Mouse (Mus musculus) megakaryocyte, adult 5-6 weeks (primary cell): Measurements from ENCODE around the gene Ints3. TPM values are rescaled to one million over a fixed set of nuclear protein-coding genes. Genes with fewer than 3 reads are reported as not detected.

Experiments used
- ATAC-seq: 2 replicates; pipeline ENCODE4 v1.8.0; 2016; ENCODE audit warnings: mild to moderate bottlenecking, inconsistent platforms; ENCODE audit not compliant: poor library complexity, severe bottlenecking
- total RNA-seq, 2 experiments: library from RNA; stranded (forward) in 1 of 2; stranded (reverse) in 1 of 2; fragments of 153-499, 151-499 nt in 1 of 2; fragments of 221-1000, 200-1000 nt in 1 of 2; gene quantifications; 2 replicates each; pipeline versions ENCODE4 v1.2.3 to v1.2.4; 2015 to 2017

The Ints3 gene
- total RNA-seq (2015) (13.7 and 14.7 TPM in 2 replicates), total RNA-seq (2017) (14.9 and 20.5 TPM in 2 replicates)

- peak; percentile 97 for ATAC-seq
Observed at GRCm38 (mm10) chr3:90433381-90434020, at the start of gene Ints3. TSS of gene Ints3 (minus strand) at chr3:90433622.

DNA sequence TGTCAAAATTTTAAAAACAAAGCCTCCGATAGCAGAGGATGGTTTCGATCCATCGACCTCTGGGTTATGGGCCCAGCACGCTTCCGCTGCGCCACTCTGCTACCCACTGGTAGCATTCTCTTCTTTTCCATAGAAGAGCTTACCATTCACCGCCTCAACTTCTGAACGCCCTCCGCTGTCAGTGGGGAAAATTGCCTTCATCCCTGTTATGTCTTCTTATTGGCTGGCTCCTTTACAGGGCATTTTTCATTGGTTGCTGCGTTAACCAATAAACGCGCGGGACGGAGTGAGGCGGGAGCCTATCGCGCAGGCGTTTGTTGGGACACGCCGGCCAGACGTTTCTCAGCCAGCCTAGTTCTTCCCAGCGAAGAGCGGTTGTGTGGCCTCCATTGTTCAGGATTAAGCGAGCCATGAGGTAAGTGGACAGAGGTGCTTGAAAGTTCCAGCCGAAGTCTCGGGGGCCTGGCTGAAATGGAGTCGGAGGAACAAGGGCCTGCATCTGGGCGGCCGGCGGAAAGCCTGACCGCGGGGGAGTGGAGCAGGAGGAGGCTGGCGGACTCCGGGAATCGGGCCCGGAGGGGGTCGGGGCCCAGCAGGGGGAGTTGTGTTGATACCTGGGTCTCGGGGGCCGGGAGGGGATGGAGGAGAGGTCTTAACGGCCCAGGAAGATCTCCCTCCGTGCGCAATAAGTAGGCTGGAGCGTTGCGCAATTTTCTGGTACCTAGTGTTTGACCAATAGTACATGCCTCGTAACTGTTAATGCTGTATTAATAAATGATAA lies 42.6 kb upstream of the Ints3 start, which contains the start of gene Ilf2:
TSS of gene Ilf2 (plus strand) at position 296 of the 781 bp plus-strand sequence.
- ATAC-seq, result peak; percentile 98

DNA sequence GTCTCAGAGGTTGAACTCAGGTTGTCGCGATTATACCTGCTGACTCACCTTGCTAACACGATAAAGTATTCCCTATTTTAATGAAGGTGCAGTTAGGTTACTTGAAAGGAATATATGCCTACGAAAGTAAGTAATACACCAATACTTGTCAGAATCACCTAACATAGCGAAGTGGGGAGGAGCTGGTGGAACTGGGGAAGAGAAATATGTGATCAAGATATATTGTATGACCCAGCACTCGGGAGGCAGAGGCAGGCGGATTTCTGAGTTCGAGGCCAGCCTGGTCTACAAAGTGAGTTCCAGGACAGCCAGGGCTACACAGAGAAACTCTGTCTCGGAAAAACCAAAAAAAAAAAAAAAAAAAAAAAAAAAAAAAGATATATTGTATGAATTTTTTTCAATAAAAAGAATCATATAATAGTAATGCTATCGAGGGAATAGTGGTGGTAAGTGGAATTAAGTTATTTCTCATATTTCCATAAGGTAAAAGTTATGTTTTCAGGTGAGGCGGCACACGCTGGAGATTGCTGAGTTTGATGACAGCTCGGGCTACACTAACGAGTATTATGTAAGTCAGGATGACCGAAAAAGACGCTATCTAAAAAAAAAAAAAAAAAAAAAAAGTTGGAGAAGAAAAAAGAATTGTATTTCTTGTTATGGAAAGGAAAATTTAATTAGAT lies 41.9 kb upstream of the Ints3 start:
- 0 out of 2 replicates have a peak, but pooled peaks have one; percentile 14 for ATAC-seq

DNA sequence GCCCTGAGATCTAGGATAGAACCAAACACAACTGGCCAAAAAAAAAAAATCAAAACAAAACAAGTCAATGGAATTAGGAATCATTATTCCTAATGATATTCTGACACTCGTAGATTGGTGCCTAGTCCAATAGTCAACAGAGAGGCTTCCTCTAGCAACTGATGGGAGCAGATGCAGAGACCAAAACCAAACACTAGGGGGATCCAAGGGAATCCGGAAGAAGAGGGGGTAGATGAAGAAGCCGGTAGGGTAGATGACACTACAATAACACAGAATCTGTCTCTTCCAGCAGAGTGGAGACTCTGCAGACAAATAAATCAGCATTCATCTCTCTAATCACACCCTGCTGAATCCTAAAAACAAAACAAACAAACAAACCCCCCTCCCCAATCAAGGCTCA lies 38.8 kb upstream of the Ints3 start:
- peak; percentile 51 for ATAC-seq

DNA sequence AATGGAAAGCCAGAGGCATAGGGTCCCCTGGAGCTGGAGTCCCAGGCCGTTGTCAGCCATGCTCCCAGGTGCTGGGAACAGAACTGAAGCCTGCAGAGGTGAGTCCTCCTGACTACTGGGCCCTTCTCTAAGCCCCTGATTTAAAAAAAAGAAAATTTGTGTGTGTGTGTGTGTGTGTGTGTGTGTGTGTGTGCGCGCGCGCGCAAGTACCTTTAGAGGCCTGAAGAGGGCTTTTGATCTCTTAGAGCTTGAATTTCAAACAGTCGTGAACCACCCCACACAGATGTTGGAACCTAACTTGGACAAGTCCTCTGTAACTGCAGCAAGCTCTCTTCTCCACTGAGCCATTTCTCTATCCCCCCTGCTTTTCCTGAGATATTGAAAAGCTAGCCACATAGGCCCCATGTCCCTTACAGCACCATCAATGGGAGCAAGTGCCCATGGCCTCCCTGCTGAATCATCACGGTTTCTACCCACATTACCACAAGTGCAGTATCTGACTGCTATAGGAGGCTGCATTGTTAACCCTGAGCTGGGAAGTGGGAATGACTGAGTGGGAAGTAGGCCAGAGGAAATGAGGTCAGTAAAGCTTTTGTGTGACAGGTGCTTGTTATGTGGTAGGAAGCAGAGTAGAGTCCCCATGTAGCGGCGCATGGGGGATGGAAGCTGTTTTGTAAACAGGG lies 34.3 kb upstream of the Ints3 start:
- no peak for ATAC-seq

DNA sequence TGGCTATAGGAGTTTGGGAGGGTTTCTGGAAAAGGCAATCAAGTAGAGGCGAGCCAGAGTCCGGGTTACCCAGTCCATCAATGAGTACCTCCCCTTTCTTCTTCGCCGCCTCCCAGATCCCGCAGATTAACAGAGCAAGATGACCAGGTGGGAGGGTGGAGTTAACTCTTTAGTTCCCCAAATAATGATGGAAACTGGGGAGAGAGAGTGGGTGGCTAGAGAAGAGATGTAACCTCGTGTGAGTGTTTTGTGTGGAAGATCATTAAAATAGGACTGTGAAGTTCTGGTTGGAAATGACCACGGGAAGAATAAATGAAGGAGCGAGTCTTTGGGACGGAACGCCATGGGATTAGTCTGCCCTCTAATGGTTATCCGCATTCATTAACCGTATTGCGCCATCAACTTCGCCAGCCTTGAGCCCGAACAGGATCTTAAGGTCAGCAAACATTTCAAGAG lies 32.9 kb upstream of the Ints3 start:
- peak; percentile 59 for ATAC-seq

DNA sequence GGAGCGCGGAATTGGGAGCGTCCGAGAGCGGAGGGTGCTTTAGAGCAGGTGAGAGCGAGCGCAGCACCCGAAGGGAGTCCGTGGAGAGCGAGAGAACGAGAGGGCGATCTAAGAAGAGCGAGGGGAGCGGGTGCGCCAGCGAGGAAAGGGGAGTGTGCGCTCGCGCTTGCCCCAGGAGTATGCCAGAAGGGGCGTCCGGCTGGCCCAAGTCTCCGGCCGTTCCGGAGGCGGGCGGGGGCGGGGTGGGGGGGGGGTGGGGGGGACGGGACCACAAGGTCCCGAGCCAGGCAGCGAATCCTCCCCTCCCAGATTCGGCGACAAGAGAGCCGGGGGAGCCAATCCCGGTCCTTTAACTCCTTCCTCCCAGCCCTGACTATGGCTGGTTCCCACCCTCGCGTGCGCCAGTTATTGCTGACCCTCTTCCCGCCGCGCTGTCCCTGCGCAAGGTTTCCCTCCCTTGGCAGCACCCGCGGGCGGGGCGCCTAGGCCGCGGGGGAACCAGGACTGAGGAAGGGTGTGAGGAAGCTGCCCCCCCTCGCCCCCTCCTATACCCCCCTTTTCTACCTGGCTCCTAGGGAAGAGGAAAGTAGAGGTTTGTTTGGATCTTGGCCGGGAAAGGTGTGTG lies 32.4 kb upstream of the Ints3 start, which contains the start of gene Npr1:
TSS of gene Npr1 (minus strand) at position 181 of the 625 bp plus-strand sequence.
- ATAC-seq, result peak; percentile 31

DNA sequence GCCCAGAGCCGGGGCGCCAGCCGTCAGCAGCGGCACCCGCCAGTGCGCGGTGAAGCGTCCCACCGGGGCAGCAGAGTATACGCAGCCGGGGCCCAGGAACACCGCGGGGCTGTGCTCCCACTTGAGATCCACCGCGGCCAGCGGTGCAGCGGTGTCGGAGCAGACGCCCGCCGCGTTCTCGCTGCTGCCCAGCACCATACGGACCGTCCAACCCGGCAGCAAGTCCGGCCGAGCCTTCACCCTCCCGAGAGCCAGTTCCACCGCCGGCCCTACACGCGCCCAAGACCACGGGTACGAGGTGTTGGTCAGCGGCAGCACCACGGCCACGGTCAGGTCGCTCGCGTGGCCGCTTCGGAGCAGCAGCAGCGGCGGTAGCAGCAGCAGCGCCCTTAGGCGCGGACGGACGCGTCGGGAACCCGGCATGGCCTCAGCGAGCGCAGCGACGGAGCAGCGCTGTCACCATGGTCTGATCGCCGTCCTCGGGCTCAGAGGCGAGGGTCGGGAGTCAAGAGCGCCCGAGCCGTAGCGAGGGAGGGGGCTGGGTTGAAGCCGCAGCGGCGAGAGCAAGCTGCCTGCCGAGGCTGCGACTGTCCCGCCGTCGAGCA lies 31.8 kb upstream of the Ints3 start:
- peak; percentile 20; the same call in 1 of the 2 replicates for ATAC-seq

DNA sequence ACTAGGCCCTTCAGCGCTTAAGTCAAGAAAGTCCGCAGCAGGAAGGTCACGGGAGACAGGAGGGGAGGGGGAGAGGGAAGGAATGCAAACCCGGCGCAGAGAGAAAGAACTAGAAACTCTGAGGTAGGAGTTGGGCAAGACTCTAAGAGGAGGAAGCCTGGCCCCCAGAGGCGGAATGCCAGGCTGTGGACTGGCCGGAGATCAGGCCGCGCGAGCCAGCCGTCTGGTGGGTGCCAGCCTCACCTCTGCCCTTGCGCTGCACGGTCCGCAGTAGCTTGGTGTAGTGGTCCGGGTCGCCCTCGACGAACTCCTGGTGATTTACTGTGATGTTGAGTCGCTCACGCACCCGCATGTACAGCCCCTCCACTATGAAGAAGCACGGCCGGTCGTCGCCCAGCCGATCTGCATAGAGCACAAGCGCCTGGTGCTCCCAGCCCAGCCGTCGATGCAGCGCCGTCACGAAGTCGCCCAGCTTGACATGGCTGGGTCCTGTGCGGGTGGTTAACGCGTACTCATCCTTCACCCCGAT lies 31.2 kb upstream of the Ints3 start:
- peak; percentile 34 for ATAC-seq

- no peak for ATAC-seq
Observed at GRCm38 (mm10) chr3:90462579-90462978, 29.2 kb upstream of the Ints3 start.

DNA sequence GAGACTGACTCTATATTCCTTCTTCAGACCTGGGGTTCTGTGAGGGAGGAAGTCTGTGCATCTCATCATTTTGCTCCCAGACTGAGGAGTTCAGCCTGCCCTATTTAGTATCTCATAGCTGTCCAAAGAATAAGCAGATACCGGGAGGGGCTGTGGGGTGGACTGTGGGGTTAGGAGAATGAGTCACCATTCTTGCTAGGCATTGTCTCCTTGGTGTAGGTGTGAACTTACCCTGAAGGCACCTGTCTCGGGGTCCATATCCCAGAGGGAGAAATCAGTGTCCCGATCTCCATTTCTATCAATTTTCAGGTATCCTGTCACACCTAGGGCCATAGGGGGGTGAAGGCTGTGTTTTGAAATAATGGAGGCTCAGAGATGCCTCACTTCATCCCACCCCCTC lies 28.5 kb upstream of the Ints3 start:
- no peak for ATAC-seq

DNA sequence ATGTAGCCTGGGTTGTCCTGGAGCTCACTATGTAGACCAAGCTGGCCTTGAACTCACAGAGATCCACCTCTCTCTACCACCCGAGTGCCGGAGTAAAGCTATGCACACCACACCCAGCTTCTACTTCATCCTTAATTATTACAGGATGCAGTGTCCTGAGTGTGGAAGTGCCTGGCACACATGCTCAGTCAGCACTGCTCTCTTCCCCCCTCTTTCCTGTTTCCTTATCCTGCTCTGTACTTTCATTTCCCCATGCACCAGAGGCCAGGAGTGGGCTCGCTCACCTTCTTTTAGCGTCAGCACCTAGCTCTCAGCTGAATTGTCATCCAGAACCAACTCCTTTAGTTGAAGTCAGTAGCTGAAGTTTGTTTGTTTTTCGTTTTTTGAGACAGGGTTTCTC lies 26.9 kb upstream of the Ints3 start:
- ATAC-seq, result no peak

- ATAC-seq, result no peak
Observed at GRCm38 (mm10) chr3:90459727-90460126, 26.3 kb upstream of the Ints3 start.

GRCm38 (mm10) chr3:90454931-90455330 lies 21.5 kb upstream of the Ints3 start:
- no peak for ATAC-seq

GRCm38 (mm10) chr3:90451396-90452095 lies 18.1 kb upstream of the Ints3 start:
- no peak for ATAC-seq

DNA sequence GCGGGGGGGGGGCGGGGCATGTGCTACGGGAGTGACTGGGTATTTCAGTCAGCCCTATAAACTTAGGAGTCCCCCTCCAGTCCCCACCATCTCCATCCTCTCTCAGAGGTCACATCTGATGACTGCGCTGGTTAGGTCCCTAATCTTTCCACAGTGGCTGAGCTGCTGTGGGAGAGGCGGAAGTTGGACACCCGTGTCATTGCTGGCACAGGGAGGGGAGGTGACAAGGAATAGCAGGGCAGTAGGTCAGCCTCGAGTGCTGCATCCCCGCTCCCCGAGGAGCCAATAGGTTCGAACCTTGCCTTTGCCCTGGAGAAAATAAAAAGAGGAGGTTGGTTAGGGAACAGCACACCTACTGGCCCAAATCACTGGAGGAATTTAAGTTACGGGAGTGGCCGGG lies 17.5 kb upstream of the Ints3 start:
- ATAC-seq, result no peak

GRCm38 (mm10) chr3:90448626-90449025 lies 15.2 kb upstream of the Ints3 start:
- no peak for ATAC-seq

GRCm38 (mm10) chr3:90447123-90447494 lies 13.7 kb upstream of the Ints3 start:
- no peak for ATAC-seq
